Mouse (Mus musculus) urinary bladder, postnatal 36 days (tissue): ENCODE data around the gene Nmral1.
A peak's percentile ranks its signal among the peaks of the same experiment; 100 is the strongest.
"Not testable (repeated sequence)": the region's sequence is repeated elsewhere in the genome, so short reads cannot be mapped to it uniquely, and the experiment has no call there.

ENCODE experiments used
- DNase-seq, 2 experiments: peaks; one replicate each; pipeline ENCODE4 v3.0.0; 2022; ENCODE audit warnings: low spot score in 2 of 2, mixed read lengths in 1 of 2

The Nmral1 gene

DNA sequence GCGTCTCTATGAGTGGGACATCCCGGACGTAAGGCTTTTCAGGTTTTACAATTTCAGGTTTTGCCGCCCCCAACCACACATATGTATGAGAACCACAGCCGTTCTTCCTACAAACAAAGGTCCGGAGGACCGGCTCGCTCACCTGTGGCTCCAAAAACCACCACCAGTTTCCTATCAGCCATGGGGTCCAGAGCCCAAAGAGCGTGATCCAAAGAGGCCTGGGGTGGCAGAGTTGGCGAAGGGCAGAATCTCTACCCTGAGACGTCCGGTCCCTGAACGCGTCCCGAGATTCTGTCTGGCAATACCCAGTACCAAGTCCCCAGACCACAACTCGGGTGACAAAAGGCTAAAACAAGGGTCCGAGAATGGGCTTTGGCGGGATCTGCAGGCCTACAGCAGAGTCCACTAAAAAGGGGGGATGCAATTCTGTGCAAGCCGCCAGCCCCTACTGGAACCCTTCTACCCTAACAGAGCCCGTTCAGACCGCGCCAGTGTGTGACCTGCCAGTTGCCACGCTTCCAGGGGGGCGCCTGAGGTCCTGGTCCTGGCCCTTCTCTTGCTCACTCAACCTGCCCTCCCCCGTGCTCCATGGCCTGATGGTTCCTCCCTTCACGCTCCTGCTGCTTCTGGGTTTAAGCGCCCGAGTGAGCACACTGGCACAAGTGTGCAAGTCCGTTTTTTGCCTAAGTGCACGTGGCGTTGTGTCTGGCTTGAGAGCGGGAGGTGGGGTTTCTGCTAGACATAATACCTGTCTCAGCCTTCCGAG lies at the start of gene Nmral1:
Gene Nmral1 (minus strand): TSS at position 604 of the 766 bp plus-strand sequence.
- peak; percentile 26 to 54 for DNase-seq

GRCm38 (mm10) chr16:4768719-4769118 lies 49.6 kb upstream of the Nmral1 start:
- DNase-seq = no peak

DNA sequence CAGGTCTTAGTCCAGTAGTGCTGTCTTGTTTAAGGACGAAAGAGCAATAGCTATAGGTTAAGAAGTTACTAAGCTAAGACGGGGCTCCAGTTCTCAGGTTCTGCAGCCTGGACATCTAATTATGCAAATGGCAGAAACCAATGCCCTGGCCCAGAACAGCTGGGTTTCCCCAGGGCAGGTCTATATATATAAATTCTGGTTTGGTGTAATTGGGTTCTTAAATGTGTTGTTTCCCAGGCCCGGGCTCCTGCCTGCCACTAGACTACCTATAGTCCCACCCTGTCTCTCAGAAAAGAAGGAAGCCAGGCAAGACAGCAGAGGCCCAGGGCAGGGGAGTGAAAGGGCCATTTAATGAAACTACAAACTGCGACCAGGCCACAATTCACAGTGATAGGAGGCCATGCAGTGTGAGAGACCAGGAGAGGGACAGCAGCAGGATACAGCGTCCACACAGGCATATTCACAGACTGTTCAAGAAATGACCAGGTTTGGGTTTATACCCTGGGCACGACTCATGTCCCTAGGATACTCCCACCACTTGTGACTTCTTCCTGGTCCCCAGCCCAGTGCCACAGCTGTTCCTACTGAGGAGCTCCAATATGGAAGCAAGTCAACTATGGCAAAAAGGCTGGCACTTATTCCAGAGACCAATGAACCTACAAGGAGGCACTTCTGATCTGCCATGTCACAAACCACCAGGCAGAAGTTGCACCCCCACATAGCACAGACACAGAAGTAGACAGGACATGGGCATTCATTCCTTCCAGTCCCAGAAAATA lies 48.0 kb upstream of the Nmral1 start:
- no peak for DNase-seq

GRCm38 (mm10) chr16:4765852-4766251 lies 46.7 kb upstream of the Nmral1 start:
- DNase-seq = no peak

GRCm38 (mm10) chr16:4763276-4763675 lies 44.1 kb upstream of the Nmral1 start:
- DNase-seq = no peak

GRCm38 (mm10) chr16:4762437-4762836 lies 43.3 kb upstream of the Nmral1 start:
- DNase-seq = no peak

GRCm38 (mm10) chr16:4756660-4757335 lies 37.6 kb upstream of the Nmral1 start:
- not testable (repeated sequence) for DNase-seq

- no peak for DNase-seq
These were observed 34.9 kb upstream of the Nmral1 start for GRCm38 (mm10) chr16:4754045-4754444.

GRCm38 (mm10) chr16:4752155-4752554 lies 33.0 kb upstream of the Nmral1 start:
- no peak for DNase-seq

DNA sequence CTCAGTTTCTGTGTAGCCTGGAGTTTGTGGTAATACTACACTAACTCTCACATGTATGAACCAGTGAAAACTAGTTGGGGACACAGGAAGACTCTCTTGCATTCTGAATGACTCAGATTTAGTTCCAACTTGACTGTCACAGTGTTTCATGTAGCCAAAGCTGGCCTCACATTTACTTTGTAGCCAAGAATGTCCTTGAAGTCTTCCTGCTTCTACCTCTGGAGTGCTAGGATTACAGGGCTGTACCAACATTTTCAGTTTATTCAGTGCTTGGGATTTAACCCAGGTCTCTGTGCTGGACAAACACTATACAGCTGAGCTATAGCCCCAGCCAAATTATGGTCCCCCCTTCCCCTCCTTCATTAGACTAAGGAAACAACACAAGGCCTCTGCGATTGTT lies 23.0 kb upstream of the Nmral1 start:
- no peak for DNase-seq

DNA sequence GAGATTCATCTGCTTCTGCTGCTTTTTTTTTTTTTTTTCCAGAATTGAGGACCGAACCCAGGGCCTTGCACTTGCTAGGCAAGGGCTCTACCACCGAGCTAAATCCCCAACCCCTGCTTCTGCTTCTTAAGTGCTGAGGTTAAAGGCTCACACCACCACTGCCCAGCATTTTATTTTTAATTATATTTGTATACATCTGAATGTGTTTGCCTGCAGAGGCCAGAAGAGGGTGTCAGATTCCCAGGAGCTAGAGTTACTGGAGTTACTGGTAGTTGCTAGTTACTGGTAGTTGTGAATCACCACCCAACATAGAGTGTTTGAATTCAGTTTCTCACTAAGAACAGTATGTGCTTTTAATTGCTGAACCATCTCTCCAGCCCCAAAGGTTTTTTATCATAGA lies 20.8 kb upstream of the Nmral1 start:
- no peak for DNase-seq

DNA sequence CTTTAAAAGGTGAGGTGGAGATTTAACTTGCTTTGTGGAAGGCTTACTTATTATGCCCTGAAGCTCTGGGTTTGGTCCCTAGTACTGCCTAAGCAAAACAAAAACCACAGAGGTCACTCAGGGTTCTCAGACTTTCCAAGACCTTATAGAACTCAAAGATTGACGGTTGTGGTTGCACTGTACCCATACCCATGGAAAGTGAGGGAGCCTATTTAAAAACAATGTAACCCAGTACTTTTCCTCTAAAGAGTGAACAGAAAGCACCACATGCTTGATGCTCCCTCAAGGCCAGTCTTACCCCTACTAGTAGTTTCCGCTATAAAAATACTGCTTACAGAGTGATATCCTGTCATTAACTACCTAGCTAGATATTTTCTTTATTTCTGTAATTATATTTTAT lies 17.1 kb upstream of the Nmral1 start:
- DNase-seq = no peak

DNA sequence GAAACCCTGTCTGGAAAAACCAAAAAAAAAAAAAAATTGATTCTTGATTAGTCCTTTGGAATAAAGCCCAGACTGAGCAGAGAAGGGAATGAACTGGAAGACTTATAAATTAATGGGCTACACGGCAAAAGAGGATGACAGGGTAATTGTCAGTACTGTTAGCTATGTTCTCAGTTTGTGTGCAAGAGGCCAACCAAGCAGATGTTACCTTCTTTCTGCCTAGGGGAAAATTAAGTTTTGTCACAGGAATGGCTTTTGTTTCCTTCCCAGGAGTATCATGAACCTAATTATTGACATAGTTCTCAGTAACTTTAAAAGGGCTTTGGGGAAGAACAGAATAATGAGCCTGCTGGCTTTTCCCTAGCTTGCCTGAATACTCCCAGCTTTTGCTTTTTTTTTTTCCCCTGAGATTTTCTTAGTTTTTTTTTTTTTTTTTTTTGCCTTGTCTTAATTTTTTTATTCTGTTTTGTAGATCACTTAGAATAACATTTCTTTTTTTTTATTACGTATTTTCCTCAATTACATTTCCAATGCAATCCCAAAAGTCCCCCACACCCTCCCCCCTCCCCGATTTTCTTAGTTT lies 11.7 kb upstream of the Nmral1 start:
- no peak for DNase-seq

- DNase-seq = no peak
These were observed 8.8 kb upstream of the Nmral1 start for GRCm38 (mm10) chr16:4727963-4728362.

- no peak for DNase-seq
These were observed 8.4 kb upstream of the Nmral1 start for GRCm38 (mm10) chr16:4727526-4727925.

DNA sequence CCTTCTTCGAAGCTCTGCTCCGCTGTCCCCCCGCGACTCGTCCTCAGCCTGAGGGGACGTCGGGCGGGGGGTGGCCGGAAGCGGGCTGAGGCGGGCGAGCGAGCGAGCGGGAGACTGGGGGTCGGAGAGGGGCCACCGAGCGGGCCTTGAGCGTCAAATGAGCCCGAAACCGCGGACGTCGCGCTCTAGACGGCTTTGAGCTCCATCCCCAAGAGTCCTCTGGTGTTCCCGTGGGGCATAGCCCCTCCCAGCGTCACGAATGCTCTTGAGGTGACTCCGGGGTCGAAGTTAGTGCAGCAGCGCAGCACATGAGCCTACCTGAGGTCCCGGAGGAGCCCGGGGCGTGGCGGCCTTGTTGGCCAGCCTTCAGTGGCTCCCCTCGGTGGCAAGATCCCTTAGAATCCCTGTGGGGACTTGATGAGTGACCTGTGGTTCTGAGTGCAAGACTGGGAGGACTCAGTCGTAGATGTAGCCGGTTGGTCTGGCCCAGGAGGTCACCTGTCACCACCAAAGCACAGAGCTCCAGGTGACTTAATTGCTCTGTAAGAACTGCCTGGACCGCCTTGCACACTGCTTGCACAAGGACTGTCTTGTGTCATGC lies 7.5 kb upstream of the Nmral1 start:
- DNase-seq = peak in 1 of 2 experiments; percentile 29

DNA sequence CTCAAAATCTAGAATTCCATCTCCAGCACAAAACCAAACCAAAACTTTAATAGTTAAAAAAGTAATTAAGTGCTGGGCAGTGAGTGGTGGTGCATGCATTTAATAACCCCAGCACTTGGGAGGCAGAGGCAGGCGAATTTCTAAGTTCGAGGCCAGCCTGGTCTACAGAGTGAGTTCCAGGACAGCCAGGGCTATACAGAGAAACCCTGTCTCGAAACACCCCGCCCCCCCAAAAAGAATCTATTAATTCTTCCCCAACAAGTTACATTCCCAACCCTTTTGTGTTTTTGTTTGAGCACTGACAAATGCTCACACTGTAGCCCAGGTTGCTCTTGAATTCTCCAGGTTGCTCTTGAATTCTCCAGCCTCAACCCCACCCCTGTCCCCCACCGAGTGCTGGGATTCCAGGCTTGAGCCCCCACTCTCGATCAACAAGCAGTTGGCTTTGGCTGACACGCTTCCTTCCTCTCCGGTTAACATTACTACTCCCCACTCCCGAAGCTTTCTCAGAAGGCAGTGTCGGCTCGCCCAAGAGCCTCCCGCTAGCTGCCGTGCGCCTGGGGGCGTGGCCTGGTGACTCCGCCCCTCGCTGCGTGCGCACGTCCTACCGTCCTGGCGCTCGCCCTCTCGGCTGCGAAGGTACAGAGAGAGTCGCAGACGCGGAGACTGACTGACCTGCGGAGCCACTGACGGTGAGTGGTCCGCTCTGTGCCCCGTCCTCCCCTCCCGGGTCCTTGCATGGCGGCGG lies 6.8 kb upstream of the Nmral1 start, which contains the start of gene Hmox2:
Gene Hmox2 (plus strand): TSS at position 582 of the 748 bp plus-strand sequence.
- peak; percentile 94 to 95 for DNase-seq

- no peak for DNase-seq
These were observed 6.1 kb upstream of the Nmral1 start for GRCm38 (mm10) chr16:4725266-4725665.

DNA sequence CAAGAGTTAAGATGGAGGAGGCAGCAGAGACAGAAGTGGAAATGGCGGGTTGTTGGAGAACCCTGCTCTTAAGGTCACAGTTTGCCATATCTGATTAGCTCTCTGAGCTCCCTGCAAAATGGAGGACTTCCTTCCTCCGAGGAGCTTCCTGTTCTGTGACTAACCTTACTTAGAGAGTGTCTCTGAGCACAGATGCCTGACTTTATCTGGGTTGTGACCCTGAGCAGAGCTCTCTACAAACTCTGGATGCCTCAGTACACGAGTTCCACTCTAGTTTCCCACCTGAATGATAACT lies 3.7 kb upstream of the Nmral1 start:
- no peak for DNase-seq

DNA sequence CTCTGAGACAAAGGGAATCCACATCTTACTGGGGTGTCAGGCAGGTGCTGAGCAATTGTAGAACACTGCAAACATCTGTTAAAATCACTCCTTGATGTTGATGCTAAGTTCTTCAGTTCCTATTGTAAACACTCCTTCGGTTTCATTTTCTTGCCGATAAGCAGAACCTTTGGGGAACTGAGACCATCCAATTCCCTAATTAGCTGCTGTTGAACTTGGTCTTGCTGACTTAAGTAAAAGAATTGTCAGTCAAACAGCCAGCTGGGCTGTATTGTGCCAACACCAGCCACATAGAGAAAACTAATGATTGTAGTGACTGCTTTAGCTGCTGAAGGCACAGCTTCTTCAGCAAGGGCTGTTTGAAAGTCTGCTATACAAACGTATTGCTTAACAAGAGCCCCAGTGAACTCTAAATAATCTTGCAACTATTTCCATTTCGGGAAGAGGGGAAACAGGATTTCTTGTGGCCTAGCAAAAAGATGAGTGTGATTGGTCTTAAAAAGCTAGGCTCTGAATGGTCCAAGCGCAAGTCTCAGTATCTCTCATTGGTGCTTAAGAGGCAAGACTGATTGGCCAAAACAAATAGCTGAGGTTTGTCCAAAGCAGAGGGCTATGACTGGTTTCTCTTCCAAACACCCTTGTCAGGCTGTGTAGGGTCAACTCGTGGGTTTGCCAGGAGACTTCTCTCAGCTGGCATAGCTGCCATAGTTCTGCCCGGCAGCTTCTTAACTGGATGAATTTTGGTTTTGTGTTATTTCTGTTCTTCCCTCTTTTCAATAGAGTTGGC lies 3.2 kb upstream of the Nmral1 start:
- no peak for DNase-seq
